Mouse (Mus musculus) adrenal gland, adult 18-20 months (tissue): ENCODE measurements around the gene Kif27. TPM values are rescaled to one million over a fixed set of nuclear protein-coding genes. Genes with fewer than 3 reads are reported as not detected.

Source experiments
- DNase-seq, 2 experiments: peaks; one replicate each; pipeline ENCODE4 v3.0.0; 2021 to 2022; ENCODE audit warnings: low spot score in 2 of 2
- microRNA-seq, 2 experiments: library from miRNA; unstranded; fragments of <30 nt; microRNA quantifications; one replicate each; pipeline ENCODE4 v1.2.0; 2021; ENCODE audit warnings: borderline number of aligned reads in 2 of 2
- total RNA-seq, 2 experiments: library from RNA; stranded (reverse); gene quantifications; 1 replicate in 1 of 2; 2 replicates in 1 of 2; pipeline ENCODE4 v1.2.3; 2021

The Kif27 gene
- total RNA-seq, 2 experiments from 2014 or later, result 0.70 to 0.90 TPM

DNA sequence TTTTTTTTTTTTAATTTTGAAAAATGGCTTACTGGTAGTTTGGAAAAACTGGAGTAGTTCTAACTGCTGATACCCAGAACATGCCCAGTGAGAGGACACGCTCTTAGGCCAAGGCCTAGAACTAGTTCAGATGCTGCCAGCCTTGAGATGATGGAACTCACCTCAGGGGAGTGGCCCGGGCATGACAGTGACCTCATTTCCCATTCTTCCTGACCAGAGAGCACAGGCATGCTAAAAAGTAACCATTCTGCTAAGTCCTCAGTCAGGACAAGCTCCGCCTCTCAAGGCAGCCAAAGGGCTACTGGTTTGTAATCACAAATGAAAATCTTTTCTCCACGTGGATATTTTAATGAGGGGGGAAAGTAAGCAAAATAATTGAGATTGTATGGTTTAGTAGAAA, 77.0 kb downstream of the Kif27 start:
- no peak for DNase-seq

DNA sequence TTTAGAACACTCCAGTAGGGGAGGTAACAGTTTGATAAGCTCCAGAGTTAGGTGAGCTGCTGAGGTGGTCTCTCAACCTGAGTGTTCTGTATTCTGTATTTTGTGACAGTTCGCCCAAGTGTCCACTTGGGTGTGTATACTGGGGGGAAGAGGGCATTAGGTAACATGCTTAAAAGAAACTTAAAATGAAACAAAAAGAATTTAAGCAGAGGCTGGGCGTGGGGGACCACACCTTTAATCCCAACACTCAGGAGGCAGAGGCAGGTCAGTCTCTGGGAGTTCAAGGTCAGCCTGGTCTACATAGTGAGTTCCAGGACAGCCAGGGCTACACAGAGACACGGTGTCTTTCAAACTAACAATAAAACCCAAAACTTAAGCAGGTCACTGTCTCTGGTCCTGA, 78.4 kb downstream of the Kif27 start:
- no peak for DNase-seq

DNA sequence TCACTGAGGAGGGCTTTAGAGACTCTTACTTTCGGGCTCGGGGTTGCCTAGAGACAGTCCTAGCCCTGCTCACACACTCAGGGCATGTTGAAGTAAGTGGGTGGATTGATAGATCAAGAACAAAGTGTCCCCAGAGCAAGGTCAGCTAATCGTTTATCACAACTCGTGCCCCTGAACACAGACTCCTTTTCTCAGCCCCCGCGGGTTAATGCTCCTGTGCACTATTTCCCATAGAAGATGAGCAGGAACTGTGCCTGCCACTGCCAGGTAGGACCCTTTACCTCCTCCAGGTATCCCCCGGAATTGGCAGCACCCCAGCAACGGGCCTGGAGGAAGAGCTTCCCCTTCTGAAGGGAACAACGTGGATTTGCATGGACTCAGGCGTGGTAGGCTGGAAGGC, 82.7 kb downstream of the Kif27 start:
- peak in 1 of 2 experiments; percentile 35 for DNase-seq

DNA sequence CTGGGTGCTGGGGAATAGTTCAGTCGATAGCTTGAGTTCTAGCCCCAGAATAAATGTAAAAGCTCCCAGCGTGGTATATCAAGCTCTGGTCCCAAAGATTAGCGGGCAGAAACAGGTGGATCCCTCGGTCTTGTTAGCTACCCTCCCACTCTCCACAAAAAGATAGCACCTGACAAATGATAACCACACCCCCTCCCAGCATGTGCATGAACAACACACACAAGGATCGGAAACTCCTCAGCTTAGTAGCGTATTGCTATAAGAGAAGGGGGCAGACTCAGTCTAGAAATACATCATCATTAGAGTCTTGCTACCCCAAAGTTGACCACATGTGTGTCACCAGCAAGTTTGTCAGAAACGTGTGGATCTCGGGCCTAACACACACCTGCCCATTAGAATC, 83.3 kb downstream of the Kif27 start, which contains the start of gene Gkap1:
Gene Gkap1, minus strand, starts transcription at position 101 of the 400 bp plus-strand sequence.
- DNase-seq, result no peak

DNA sequence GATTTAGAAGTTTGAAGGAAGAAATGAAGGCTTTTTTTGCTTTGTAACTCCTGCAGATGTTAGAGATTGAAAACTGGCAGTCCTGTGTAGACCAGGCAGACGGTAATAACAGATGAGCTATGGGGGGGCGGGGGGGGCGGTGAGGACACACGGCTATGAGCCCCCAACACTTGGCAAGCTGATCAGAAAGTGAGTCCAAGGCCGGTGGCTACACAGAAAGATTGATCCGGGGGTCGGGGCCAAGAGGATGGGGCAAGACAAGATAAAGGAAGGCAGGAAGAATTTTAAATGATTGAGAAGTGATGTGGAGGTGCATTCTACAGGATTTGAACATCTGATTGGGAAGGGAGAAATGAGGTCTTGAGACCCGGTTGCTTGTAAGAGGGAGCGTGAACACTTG, 83.8 kb downstream of the Kif27 start:
- DNase-seq, result no peak

DNA sequence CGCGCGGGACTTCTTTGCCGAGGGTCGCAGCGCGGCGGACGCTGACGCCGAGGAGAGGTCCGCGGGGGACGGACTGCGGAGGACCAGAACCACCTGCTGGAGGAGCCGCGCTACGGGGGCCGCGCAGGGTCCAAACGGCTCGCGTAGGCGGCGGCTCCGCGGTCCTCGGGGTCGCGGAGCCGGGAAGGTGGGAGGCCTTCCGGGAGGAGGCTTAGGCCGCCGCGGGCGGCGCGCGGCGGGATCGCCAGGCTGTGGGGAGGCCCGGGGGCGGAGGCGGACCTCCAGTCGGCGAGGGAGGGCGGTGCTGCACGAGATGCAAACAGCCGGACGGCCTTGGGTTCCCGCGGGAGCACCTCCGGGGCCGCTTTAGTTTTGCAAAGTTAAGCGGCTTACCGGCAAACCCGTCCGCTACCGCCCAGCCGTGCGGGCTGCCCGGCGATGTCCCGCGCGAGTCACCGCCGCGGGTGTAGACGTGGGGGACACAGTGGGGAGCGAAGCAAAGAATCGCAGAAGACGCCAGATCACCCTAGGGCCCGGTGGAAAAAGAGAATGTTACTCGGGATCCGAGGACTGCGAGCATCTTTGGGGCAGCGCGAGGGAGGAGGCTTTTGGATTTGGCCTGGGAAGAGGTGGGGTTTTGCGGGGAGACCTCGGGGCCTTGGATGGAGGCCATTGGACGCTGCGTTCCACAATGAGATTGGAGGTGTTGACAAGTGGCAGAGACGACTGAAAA, 84.5 kb downstream of the Kif27 start:
- peak; percentile 75 for DNase-seq

DNA sequence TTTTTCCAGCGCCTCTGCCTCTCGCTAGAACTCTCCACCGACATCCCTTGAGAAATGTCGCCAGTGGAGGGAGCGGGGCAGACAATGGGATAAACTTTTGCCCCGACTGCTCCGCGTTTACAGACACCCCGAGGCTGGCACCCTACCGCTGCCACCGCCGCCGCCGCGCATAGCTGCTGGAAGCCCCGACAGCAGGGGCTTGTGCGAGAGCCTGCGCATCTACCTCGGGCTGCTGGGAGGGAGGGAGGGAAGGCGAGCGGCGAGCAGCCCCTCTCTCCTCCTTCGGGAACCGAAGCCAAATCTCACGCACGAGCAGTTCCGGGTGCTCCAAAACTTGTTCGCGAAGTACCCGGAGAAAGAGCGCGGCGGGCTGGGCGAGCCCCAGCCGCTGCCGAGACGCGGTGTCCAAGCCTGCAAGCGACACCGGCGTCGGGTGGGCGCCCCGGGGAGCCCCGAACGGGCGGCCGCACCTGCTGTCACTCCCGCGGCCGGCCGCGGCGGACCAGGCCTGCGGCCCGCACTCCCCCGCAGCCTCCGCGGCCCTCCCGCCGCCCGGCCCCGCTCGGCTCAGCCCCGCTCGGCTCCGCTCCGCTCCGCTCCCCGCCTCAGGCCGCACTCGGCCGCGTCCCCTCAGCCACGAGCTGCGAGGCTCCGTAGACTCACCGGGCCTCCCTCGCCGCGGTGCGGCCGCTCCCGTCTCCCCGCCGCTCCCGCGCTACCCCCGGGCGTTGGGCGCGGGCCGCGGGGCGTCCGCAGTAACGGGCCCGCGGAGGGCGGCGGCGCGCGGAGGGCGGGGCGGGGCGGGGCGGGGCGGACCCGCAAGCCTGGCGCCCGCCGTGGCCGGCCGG, 85.3 kb downstream of the Kif27 start:
- DNase-seq, result peak; percentile 45 to 48

DNA sequence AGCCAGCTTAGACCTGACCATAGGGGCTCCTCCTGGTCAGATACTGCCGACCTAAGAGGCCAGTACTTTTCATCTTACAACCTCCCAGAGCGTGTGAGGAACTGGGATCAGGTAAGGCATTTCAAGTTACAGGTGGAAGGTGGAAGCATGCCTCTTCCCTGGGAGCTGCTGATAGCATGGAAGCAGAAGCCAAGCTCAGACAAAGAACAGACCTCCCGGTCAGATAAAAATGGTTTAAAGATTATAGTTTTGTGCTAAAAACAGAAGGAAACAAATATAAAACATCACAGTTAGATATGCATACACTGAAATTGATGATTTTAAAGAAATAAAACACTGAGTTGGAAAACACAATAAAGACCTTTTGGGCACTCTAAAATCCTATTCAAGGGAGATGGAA, 92.1 kb downstream of the Kif27 start:
- no peak for DNase-seq

DNA sequence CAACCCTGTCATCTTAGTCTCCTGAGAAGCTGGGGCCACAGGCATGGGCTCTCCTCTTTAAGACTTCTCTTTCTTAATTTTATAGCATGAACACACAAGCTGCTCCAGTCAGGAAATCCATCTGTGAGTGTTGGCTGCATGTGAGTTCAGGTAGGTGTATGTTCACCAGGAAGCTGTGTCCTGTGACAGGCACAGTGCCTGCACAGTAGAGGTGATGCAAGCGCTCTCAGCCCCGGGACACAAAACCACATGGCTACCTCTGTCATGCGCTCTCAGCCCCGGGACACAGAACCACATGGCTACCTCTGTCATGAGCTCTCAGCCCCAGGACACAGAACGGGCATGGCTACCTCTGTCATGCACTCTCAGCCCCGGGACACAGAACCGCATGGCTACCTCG, 95.4 kb downstream of the Kif27 start:
- no peak for DNase-seq

DNA sequence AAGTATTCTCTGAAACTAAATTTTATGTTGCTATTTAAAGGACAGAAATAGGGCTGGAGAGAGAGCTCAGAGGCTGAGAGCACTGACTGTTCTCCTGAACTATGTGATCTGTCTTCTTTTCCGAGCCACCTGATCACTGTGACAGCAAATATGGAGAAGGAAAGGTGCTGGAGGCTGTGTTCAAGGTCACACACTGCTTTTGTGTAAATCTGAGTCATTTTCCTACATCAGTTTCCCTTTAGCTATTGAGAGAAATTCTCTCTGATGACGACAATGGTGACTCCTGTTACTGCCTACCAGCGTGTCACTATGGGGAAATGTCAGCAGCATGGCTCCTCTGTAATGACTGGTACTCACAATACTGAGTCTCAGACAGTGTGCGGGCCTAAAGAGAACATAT, 97.2 kb downstream of the Kif27 start:
- DNase-seq, result no peak

DNA sequence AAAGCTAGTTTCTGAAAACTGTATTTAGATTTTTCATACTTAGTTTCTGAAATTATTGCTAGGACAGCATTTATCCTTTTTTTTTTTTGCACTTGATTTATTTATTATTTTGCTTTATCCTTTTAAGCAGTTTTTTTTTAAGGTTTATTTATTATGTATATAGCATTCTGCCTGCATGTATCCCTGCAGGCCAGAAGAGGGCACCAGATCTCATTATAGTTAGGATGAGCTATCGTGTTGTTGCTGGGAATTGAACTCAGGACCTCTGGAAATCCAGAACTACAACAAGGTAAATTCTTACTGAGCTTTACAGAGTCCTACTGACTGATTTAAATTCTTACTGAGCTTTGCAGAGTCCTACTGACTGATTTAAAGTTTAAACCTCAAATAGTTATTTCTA, 105.7 kb downstream of the Kif27 start:
- DNase-seq, result no peak

DNA sequence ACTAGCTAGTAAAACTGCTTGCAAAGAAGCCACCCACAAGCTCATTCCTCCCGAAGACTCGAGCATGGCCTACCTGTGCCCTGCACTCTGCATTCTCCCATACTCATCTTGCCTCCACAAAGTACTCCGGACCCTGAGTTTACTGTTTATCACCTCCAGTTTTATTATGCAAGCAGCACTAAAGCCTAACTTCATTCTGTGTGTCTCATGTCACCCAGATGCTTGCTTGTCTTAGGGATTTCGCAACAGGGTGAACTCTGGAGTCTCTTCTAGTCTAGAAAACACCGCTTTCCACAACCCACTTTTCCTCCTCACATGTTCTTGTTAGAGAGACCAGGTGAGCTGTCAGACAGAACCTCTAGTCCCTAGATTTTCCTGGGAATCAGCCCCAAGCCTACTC, 110.0 kb downstream of the Kif27 start:
- no peak for DNase-seq

Small RNA genes within 50 kb of the gene (microRNA-seq; reads per million reads assigned to microRNA genes)
- gene Mir6369 (0 reads per million in 2 experiments), gene Mir7-1 (182 to 309 reads per million in 2 experiments)

Other genes with a start within 250 kb of the Kif27 start
- under 1 TPM; 0.61 to 0.86 TPM for gene Klhl3, start 245.5 kb downstream of the Kif27 start, total RNA-seq
- 100 to 1,000 TPM in 1 of 2 experiments, 10 to 100 TPM in 1; 95.7 to 111 TPM for gene Hnrnpa0, start 230.6 kb downstream of the Kif27 start, total RNA-seq
- gene Idnk, start 201.5 kb downstream of the Kif27 start, total RNA-seq, result 10 to 100 TPM; 59.7 to 65.5 TPM
- 100 to 1,000 TPM; 151 to 156 TPM for gene Ubqln1, start 143.5 kb downstream of the Kif27 start, total RNA-seq
- gene Gkap1, start 83.4 kb downstream of the Kif27 start, total RNA-seq, result 10 to 100 TPM; 54.5 to 83.4 TPM
- 10 to 100 TPM; 23.5 to 30.0 TPM for gene 2210016F16Rik, start 26.1 kb upstream of the Kif27 start, total RNA-seq
- gene Rmi1, start 43.1 kb upstream of the Kif27 start, total RNA-seq, result 10 to 100 TPM; 18.0 to 19.1 TPM
- gene Hnrnpk, start 44.2 kb upstream of the Kif27 start, total RNA-seq, result 100 to 1,000 TPM; 806 to 881 TPM